In genomic region chr6:120971797-120972590, GRCm38 (mm10) we compare ENCODE assay signal across 9 mouse cellular contexts. TPM values are rescaled to one million over a fixed set of nuclear protein-coding genes. Genes with fewer than 3 reads are reported as not detected.
A peak's percentile ranks its signal among the peaks of the same experiment; 100 is the strongest.
DNase-seq lines count a peak whose midpoint lies in the region; TF ChIP-seq lines count a peak whose summit lies in the region.
"Had no signal": no experiment of that assay in that cellular context is flagged by ENCODE, and none has a peak within 500 bp of the region (broad histone marks: within the 10 kb centered on the region; RNA-seq: fewer than 3 reads in every experiment).

No protein-coding gene starts in this region.

- H3K9me3 ChIP-seq in ES-E14 (ENCODE audit: control insufficient read depth, insufficient read depth, low read depth, low read length) = no peaks in the 10 kb centered on the region
- H3K9me3 ChIP-seq: limb, embryonic 15.5 days had no signal

- peak; percentile 77 for DNase-seq in ES-E14 (ENCODE audit: low read depth, low spot score)
- peak; percentile 86 for DNase-seq in cerebellum, adult 11 months
- DNase-seq in forelimb bud, embryonic 11.5 days (ENCODE audit: low read depth, low spot score) = peak; percentile 79
- peak; percentile 89 for DNase-seq in heart, postnatal 4 days
- peak; percentile 77 to 91 for DNase-seq in layer of hippocampus, adult 18-20 months (ENCODE audit: low spot score in 2 of 2)
- DNase-seq in lung, adult 18-20 months = peak; percentile 73 to 77
- peak; percentile 59 to 66 for DNase-seq in thymus, adult 18-20 months

- in situ Hi-C loops in ES-E14 (cut with MboI; ENCODE audit: low sequenced_read_pairs in 2 of 2, unreplicated experiment in 2 of 2) = no loop called here

- no peak overlapping the region for H3K4me3 ChIP-seq in ES-E14 (ENCODE audit: insufficient read depth in 1 of 2, low read depth in 1 of 2, low read length in 2 of 2, poor library complexity in 1 of 2, severe bottlenecking in 1 of 2)
- no peak overlapping the region for H3K4me3 ChIP-seq in olfactory bulb, adult 2 months (ENCODE audit: insufficient read depth, low read depth, low read length)
- H3K4me3 ChIP-seq: limb, embryonic 15.5 days had no signal

- no peak overlapping the region for H3K9ac ChIP-seq in ES-E14 (ENCODE audit: insufficient read depth, low read depth, low read length, poor library complexity, severe bottlenecking)
- H3K9ac ChIP-seq: limb, embryonic 15.5 days had no signal

- H3K27ac ChIP-seq in ES-E14 (ENCODE audit: insufficient read depth, low read depth, low read length, poor library complexity, severe bottlenecking) = no peak overlapping the region; the same call in 1 of the 2 replicates
- no peak overlapping the region for H3K27ac ChIP-seq in olfactory bulb, adult 2 months (ENCODE audit: insufficient read depth, low read depth, low read length)
- H3K27ac ChIP-seq: limb, embryonic 15.5 days had no signal

- peaks cover 2% of the 10 kb centered on the region; the same call in 1 of the 2 replicates for H3K36me3 ChIP-seq in ES-E14 (ENCODE audit: control insufficient read depth, insufficient read depth, low read length, poor library complexity, severe bottlenecking)

- peak; percentile 88 for TF ChIP-seq CTCF in olfactory bulb, adult 2 months (IDR thresholded peaks at IDR 0.05; ENCODE audit: insufficient read depth, low read depth, low read length)

- TF ChIP-seq POLR2A in olfactory bulb, adult 2 months (IDR thresholded peaks at IDR 0.05; ENCODE audit: insufficient read depth, low read depth, low read length) = no peak

- H3K4me1 ChIP-seq in ES-E14 (ENCODE audit: control insufficient read depth in 2 of 2, insufficient read depth in 2 of 2, low read length in 2 of 2, poor library complexity in 1 of 2) = peaks cover 0 to 5% of the 10 kb centered on the region in 2 experiments; a peak in 2 of 4 replicates
- peaks cover 12% of the 10 kb centered on the region for H3K4me1 ChIP-seq in olfactory bulb, adult 2 months (ENCODE audit: control insufficient read depth, insufficient read depth, low read length)

- WGBS in olfactory bulb, adult 2 months = 58% methylated on average over 14 of the region's 14 CpGs

TF ChIP-seq in ES-E14, 5 proteins besides CTCF, POLR2A, EP300 and RAD21:
- TF ChIP-seq CHD2 (IDR thresholded peaks at IDR 0.05; ENCODE audit: low read depth, low read length) (no peak), ZC3H11A (IDR thresholded peaks at IDR 0.05; ENCODE audit: borderline replicate concordance, low read depth, low read length) (peak; percentile 94)

RNA-seq across cellular contexts. Expression of gene Bid, which starts 55.3 kb away (rescaled TPM):
- 20.0 and 27.0 TPM in 2 replicates for total RNA-seq in ES-E14 (2012; rRNA removed)
- 1 to 10 TPM; 2.7 to 3.7 TPM for total RNA-seq in heart, postnatal 4 days (2021)
- total RNA-seq in layer of hippocampus, adult 18-20 months (2021) = 10 to 100 TPM; 12.9 to 13.8 TPM
- not detected in 2 replicates for polyA plus RNA-seq in olfactory bulb, adult 2 months (2012; ENCODE audit: insufficient read depth, insufficient read length, low replicate concordance, missing spikeins)
